Mouse (Mus musculus): ENCODE measurements around the gene Psd4.

Gene Psd4

GRCm38 (mm10) chr2:24435699-24436098, 68.3 kb downstream of the Psd4 start:
- DNase-seq (ENCODE audit: low spot score in 2 of 2) = no peak

- no peak for DNase-seq (ENCODE audit: low spot score in 2 of 2)
Measured at GRCm38 (mm10) chr2:24440056-24440455, 72.7 kb downstream of the Psd4 start.

- no peak for DNase-seq (ENCODE audit: low spot score in 2 of 2)
Measured at GRCm38 (mm10) chr2:24441899-24442298, 74.5 kb downstream of the Psd4 start.

GRCm38 (mm10) chr2:24442303-24442925, 75.0 kb downstream of the Psd4 start:
- DNase-seq (ENCODE audit: low spot score in 2 of 2) = no peak

GRCm38 (mm10) chr2:24443256-24443790, 75.9 kb downstream of the Psd4 start:
- no peak for DNase-seq (ENCODE audit: low spot score in 2 of 2)

- DNase-seq (ENCODE audit: low spot score in 2 of 2) = no peak
Measured at GRCm38 (mm10) chr2:24449111-24449510, 81.7 kb downstream of the Psd4 start.

GRCm38 (mm10) chr2:24453206-24453605, 85.8 kb downstream of the Psd4 start:
- peak in 1 of 2 experiments; percentile 28 for DNase-seq (ENCODE audit: low spot score in 2 of 2)

GRCm38 (mm10) chr2:24454429-24455011, 87.1 kb downstream of the Psd4 start:
- DNase-seq (ENCODE audit: low spot score in 2 of 2) = no peak

GRCm38 (mm10) chr2:24455057-24455855, 87.9 kb downstream of the Psd4 start:
- DNase-seq (ENCODE audit: low spot score in 2 of 2) = no peak

- no peak for DNase-seq (ENCODE audit: low spot score in 2 of 2)
Measured at GRCm38 (mm10) chr2:24456841-24457240, 89.5 kb downstream of the Psd4 start.

GRCm38 (mm10) chr2:24460112-24460807, 92.9 kb downstream of the Psd4 start:
- no peak for DNase-seq (ENCODE audit: low spot score in 2 of 2)

- no peak for DNase-seq (ENCODE audit: low spot score in 2 of 2)
Measured at GRCm38 (mm10) chr2:24460808-24461127, 93.4 kb downstream of the Psd4 start.

All from urinary bladder, postnatal 36 days (tissue).